Mouse (Mus musculus): ENCODE measurements at regions not wholly inside any gene's neighbourhood (a gene's known extent, or its start where the extent isn't known, plus 50 kb on each side); places are given as distances from the start of the nearest gene placed in this dataset.

DNA sequence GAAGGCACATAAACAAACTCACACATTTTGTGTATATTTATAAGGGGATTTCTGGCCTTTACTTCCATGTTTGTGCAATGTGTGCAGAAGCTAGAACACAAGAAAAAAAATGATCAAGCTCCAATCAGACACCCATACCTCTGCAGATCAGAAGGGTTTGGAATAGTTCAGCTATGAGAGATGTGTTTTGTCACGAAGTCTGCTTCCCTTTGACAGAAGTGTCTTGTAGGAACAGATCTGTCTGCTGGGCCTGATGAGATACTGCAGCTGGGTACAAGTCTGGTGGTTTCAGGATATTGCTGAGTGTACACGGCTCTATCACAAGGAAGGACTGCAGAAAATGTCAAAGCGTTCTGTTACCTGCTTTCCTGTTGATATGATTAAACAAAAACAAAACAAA lies 176.2 kb upstream of the Maf start:
- TF ChIP-seq CTCF (IDR thresholded peaks at IDR 0.05; ENCODE audit: low read depth) (no peak), EP300 (IDR thresholded peaks at IDR 0.05; ENCODE audit: low read depth) (no peak)

All from liver, embryonic 14.5 days (tissue).